Mouse (Mus musculus) CH12.LX (cell line): ENCODE measurements at regions not wholly inside any gene's neighbourhood (a gene's known extent, or its start where the extent isn't known, plus 50 kb on each side); places are given as distances from the start of the nearest gene placed in this dataset.

ENCODE experiments used
- DNase-seq: peaks from one replicate; pipeline ENCODE4 v3.0.0-alpha.2; 2013; ENCODE audit errors: extremely low read depth
- H3K27ac ChIP-seq: 2 replicates; pipeline ENCODE4 v1.5.1; 2012; ENCODE audit warnings: low read depth, mild to moderate bottlenecking, control low read depth, moderate library complexity; ENCODE audit not compliant: insufficient read depth
- H3K27me3 ChIP-seq: replicated peaks from 2 replicates; pipeline ENCODE3; 2012; ENCODE audit warnings: inconsistent platforms
- H3K36me3 ChIP-seq, 2 experiments: replicated peaks in 1 of 2; 2 replicates each; pipeline versions ENCODE3 to v1.6.1; 2012; ENCODE audit warnings: inconsistent platforms in 1 of 2, low read length in 1 of 2, mild to moderate bottlenecking in 1 of 2, mixed read lengths in 1 of 2, moderate library complexity in 1 of 2; ENCODE audit not compliant: control insufficient read depth in 1 of 2, insufficient read depth in 1 of 2
- H3K4me1 ChIP-seq, 2 experiments: 2 replicates each; pipeline ENCODE4 v1.6.1; 2012; ENCODE audit warnings: inconsistent platforms in 1 of 2, moderate library complexity in 1 of 2; ENCODE audit not compliant: insufficient read depth in 2 of 2, control insufficient read depth in 1 of 2
- H3K4me2 ChIP-seq: 2 replicates; pipeline ENCODE4 v1.6.1; 2012; ENCODE audit warnings: low read depth, mild to moderate bottlenecking, control low read depth; ENCODE audit not compliant: poor library complexity, insufficient read depth, severe bottlenecking
- H3K4me3 ChIP-seq, 3 experiments: fragments of 150-350 bp in 1 of 3; sonication (generic) in 1 of 3; replicated peaks in 1 of 3; 2 replicates each; pipeline versions ENCODE3 to v1.5.1; 2011 to 2012; ENCODE audit warnings: low read depth in 2 of 3, low read length in 2 of 3, mild to moderate bottlenecking in 2 of 3, moderate library complexity in 2 of 3, control low read depth in 1 of 3, improper control_type of control experiment in 1 of 3, inconsistent platforms in 1 of 3, mixed read lengths in 1 of 3; ENCODE audit not compliant: poor library complexity in 1 of 3
- H3K79me2 ChIP-seq: replicated peaks from 2 replicates; pipeline ENCODE4 v1.6.1; 2012; ENCODE audit warnings: mild to moderate bottlenecking, moderate library complexity; ENCODE audit not compliant: control insufficient read depth, poor library complexity, insufficient read depth, severe bottlenecking; ENCODE audit errors: extremely low read depth
- H3K9ac ChIP-seq: 2 replicates; pipeline ENCODE4 v1.6.1; 2012; ENCODE audit warnings: low read depth, mild to moderate bottlenecking, control low read depth, moderate library complexity; ENCODE audit not compliant: insufficient read depth
- H3K9me3 ChIP-seq: replicated peaks from 2 replicates; pipeline ENCODE3; 2012; ENCODE audit warnings: low read length, inconsistent platforms, mixed read lengths
- EP300 ChIP-seq: IDR thresholded peaks from 2 replicates; pipeline ENCODE4 v1.6.1; 2011; ENCODE audit warnings: low read length, improper control_type of control experiment
- ETS1 ChIP-seq: conservative IDR thresholded peaks from 2 replicates; pipeline ENCODE4 v1.6.1; 2012; ENCODE audit warnings: low read depth, mild to moderate bottlenecking, inconsistent platforms, low read length, improper control_type of control experiment, moderate library complexity
- GABPA ChIP-seq: IDR thresholded peaks from 2 replicates; pipeline ENCODE4 v1.6.1; 2012; ENCODE audit warnings: low read depth, low read length, improper control_type of control experiment, inconsistent platforms; ENCODE audit not compliant: insufficient replicate concordance
- HCFC1 ChIP-seq: IDR thresholded peaks from 2 replicates; pipeline ENCODE4 v1.6.1; 2012; ENCODE audit warnings: low read depth, mild to moderate bottlenecking, inconsistent platforms, low read length, improper control_type of control experiment
- IRF4 ChIP-seq: IDR thresholded peaks from 2 replicates; pipeline ENCODE4 v1.6.1; 2014; ENCODE audit warnings: low read depth, mild to moderate bottlenecking, inconsistent platforms, low read length, improper control_type of control experiment
- KAT2A ChIP-seq: IDR thresholded peaks from 2 replicates; pipeline ENCODE4 v1.6.1; 2012; ENCODE audit warnings: low read length, improper control_type of control experiment, inconsistent platforms; ENCODE audit not compliant: insufficient replicate concordance
- MAFK ChIP-seq: IDR thresholded peaks from 2 replicates; pipeline ENCODE4 v1.6.1; 2011; ENCODE audit warnings: low read length, improper control_type of control experiment; ENCODE audit not compliant: insufficient replicate concordance
- NELFE ChIP-seq: IDR thresholded peaks from 2 replicates; pipeline ENCODE4 v1.6.1; 2011; ENCODE audit warnings: low read depth, low read length, improper control_type of control experiment
- POLR2AphosphoS2 ChIP-seq: IDR thresholded peaks from 2 replicates; pipeline ENCODE4 v1.6.1; 2011; ENCODE audit warnings: low read depth, low read length, improper control_type of control experiment
- SIN3A ChIP-seq: IDR thresholded peaks from 2 replicates; pipeline ENCODE4 v1.6.1; 2012; ENCODE audit warnings: low read length, improper control_type of control experiment, inconsistent platforms
- TBP ChIP-seq: conservative IDR thresholded peaks from 2 replicates; pipeline ENCODE4 v1.6.1; 2011; ENCODE audit warnings: low read depth, low read length, improper control_type of control experiment
- TCF12 ChIP-seq: IDR thresholded peaks from 2 replicates; pipeline ENCODE4 v1.6.1; 2014; ENCODE audit warnings: low read depth, mild to moderate bottlenecking, inconsistent platforms, low read length, improper control_type of control experiment
- ZKSCAN1 ChIP-seq: IDR thresholded peaks from 2 replicates; pipeline ENCODE4 v1.6.1; 2012; ENCODE audit warnings: low read depth, inconsistent platforms, low read length, improper control_type of control experiment, borderline replicate concordance
- dilution Hi-C: fragments of 300-500 bp; cut with MboI; formaldehyde crosslinking; loops from 2 replicates; pipeline ENCODE4 v1.14.3; 2020; ENCODE audit warnings: low sequenced_read_pairs; ENCODE audit not compliant: extremely low pct_unique_long_range_greater_than_20kb, extremely low pct_ligation_motif_present
- in situ Hi-C: fragments of 300-500 bp; cut with MboI; formaldehyde crosslinking; loops from 3 replicates; pipeline ENCODE4 v1.14.3; 2019; ENCODE audit warnings: low sequenced_read_pairs, low pct_ligation_motif_present, low pct_unique_long_range_greater_than_20kb, mixed read lengths

DNA sequence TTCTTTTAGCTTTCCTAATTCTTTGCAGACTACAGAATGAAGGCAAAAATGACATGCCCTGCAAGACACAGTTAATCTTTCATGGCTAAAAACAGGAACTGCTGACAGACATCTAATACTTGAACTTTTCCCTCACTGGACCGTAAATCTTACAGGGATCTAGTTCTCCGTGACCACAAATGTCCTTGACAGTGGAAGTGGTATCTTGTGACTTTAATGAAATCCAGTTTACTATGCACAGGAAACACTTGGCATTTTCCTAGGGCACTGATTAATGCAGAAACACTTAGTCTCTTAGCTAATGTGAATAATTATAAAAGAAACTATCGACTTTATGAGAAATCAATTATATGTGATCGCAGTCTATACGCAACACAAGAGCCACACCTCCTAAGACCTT is 131.8 kb downstream of the Ptger3 start:
- no peak overlapping the region for H3K4me3 ChIP-seq
- no peak overlapping the region for H3K4me2 ChIP-seq
- dilution Hi-C loops = no loop called here
- TF ChIP-seq HCFC1 = no peak
- TF ChIP-seq NELFE = no peak
- TF ChIP-seq TBP = no peak
- no peak for TF ChIP-seq MAFK
- TF ChIP-seq IRF4 = no peak
- no peak for TF ChIP-seq EP300
- no peak for TF ChIP-seq TCF12
- no peak for TF ChIP-seq SIN3A
- no peak for TF ChIP-seq KAT2A
- H3K27ac ChIP-seq = no peak overlapping the region
- in situ Hi-C loops = no loop called here
- H3K36me3 ChIP-seq = no peaks in the 10 kb centered on the region
- peaks cover 6 to 24% of the 10 kb centered on the region in 2 experiments for H3K4me1 ChIP-seq
- H3K9me3 ChIP-seq = no peaks in the 10 kb centered on the region
- no peak for DNase-seq
- no peaks in the 10 kb centered on the region for H3K27me3 ChIP-seq
- no peak overlapping the region for H3K9ac ChIP-seq
- no peaks in the 10 kb centered on the region for H3K79me2 ChIP-seq

DNA sequence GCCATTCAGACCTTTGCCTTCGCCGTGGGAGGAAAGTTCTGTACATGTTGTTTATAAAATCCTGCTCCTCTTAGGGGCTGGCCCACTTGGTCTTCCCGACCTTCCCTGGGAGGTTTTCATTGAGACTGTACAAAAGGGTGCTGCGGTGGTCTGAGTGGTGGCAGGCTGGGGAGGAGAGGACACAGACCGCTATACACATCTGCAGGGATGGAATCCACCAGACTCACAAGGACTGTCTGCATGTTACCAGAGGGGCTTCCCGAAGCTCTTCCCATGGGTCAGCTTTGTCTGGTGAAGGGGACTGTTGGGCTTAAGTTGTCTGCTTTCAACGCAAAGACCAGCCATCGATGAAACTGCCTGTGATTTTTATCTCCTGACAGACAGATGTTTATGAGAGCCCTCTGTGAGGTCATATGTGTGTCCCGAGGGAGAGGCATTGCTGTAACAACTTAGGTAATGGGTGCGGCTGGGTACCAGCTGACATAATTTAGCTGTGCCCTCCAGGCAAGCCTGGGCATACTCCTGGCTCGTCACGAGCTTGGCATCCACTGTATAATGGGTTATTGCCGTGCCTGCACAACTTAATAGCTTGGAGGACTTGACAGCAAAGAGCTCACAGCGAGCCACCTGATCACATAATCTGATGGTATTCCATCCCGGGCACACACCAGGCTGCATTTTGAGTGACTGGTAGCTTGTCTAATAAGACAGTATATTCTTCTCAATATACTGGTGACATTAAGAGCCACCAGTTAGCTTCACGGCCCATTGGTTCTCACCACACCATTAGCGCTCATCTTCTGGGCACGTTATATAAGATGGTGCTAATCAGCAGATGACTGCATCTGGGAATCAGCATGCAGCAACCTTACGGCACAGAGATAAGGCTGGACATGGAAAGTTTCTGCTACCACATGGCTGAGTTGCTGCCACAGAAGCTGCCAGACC is 128.7 kb downstream of the Ptger3 start:
- Histone ChIP-seq H3K36me3 (no peaks in the 10 kb centered on the region), H3K4me1 (peaks cover 6 to 24% of the 10 kb centered on the region in 2 experiments), H3K4me2 (no peak overlapping the region), H3K79me2 (no peaks in the 10 kb centered on the region), H3K4me3 (no peak overlapping the region), H3K27me3 (no peaks in the 10 kb centered on the region), H3K9ac (no peak overlapping the region), H3K27ac (no peak overlapping the region), H3K9me3 (no peaks in the 10 kb centered on the region)
- in situ Hi-C loops = no loop called here
- TF ChIP-seq POLR2AphosphoS2 = no peak
- TF ChIP-seq GABPA = no peak
- no peak for TF ChIP-seq ZKSCAN1
- no peak for TF ChIP-seq NELFE
- peak; percentile 9; the same call in 1 of the 2 replicates for TF ChIP-seq ETS1
- dilution Hi-C loops = no loop called here
- DNase-seq = no peak
